Mouse (Mus musculus): Measurements from ENCODE around the gene Lgmn. TPM values are rescaled to one million over a fixed set of nuclear protein-coding genes. Genes with fewer than 3 reads are reported as not detected.

Lgmn gene
- total RNA-seq, 2 experiments from 2014 or later = 92.0 to 125 TPM

DNA sequence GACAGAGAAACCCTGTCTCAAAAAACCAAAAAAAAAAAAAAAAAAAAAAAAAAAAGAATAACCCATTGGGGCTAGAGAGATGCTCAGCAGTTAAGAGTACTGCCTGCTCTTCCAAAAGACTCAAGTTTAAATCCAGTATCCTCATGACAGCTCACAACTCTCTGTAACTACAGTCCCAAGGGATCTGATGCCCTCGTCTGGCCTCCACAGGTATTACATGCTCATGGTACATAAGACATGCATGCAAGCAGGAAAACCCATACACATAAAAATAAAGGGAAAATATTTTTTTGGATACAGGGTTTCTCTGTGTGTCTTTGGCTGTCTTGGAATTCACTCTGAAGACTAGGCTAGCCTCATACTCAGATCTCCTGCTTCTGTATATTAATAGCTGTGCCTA, 93.1 kb downstream of the Lgmn start:
- peak; percentile 48 to 61 for DNase-seq

DNA sequence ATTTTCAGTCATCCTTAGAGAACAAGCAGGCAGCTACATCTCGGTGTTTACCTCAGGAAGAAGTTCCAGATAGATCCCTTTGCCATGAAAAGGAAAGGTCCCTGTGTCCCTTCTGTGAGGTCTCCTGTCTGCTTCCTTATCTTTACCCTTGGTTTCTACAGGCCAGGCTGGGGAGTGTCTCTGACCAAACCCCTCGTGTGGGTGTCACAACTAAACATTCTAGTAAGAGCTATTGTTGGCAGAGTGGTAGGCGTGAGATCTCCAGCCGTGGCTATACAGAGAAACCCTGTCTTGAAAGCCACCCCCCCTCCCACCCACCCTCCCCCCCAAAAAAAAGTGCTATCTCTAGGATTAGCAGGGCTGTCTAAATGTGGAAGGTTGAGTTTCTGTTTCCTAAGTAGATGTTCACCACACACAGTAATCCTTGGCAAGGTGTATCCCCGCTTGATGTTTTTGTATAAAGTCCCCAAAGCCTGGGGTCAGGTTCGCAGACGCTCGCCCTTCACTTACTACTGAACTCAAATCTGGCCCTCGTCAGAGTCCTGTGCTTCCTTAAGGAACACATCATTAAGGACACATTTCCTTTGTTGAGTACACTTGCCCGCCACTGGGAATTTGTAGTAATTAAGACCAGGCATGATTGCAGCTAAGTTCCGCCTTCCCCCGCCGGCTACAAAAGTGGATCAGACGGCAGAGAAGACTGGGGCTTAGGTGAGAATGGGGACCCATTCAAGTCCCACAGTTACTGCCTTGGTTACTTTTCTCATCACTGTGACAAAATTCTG, 94.4 kb downstream of the Lgmn start:
- DNase-seq = no peak

Other genes starting within 250 kb of the Lgmn start
- gene Rin3, start 156.8 kb downstream of the Lgmn start, total RNA-seq (2021) = 10 to 100 TPM in 1 of 2 experiments, 1 to 10 TPM in 1; 8.6 to 15.8 TPM
- 10 to 100 TPM; 40.3 to 42.2 TPM for gene Golga5, start 29.3 kb upstream of the Lgmn start, total RNA-seq (2021)
- gene Chga, start 115.2 kb upstream of the Lgmn start, total RNA-seq (2021) = 1,000 to 10,000 TPM; 1,253 to 1,514 TPM